Mouse (Mus musculus) spleen, adult 2 months (tissue): ENCODE results near the gene Gm20517.

Source experiments
- CTCF ChIP-seq: fragments of 200-500 bp; IDR thresholded peaks from 2 replicates; pipeline ENCODE4 v1.5.1; 2011; ENCODE audit warnings: mild to moderate bottlenecking, inconsistent platforms; ENCODE audit not compliant: insufficient read depth, insufficient read length, insufficient replicate concordance; ENCODE audit errors: extremely low read depth
- POLR2A ChIP-seq: fragments of 200-500 bp; IDR thresholded peaks from 2 replicates; pipeline ENCODE4 v1.6.1; 2011; ENCODE audit warnings: low read depth, low read length, inconsistent platforms

- no peak for TF ChIP-seq CTCF
- no peak for TF ChIP-seq POLR2A
These were observed 22.9 kb upstream of the Gm20517 start for GRCm38 (mm10) chr17:47588517-47588916.
